Mouse (Mus musculus) MEL (cell line): ENCODE measurements around the gene Ap1m1.

Experiments
- CTCF ChIP-seq, 3 experiments: IDR thresholded peaks in 2 of 3; conservative IDR thresholded peaks in 1 of 3; 2 replicates each; pipeline ENCODE4 v1.5.1; 2011 to 2012; ENCODE audit warnings: low read length in 3 of 3, low read depth in 2 of 3, mild to moderate bottlenecking in 2 of 3, improper control_type of control experiment in 1 of 3, inconsistent platforms in 1 of 3, mixed read lengths in 1 of 3, moderate library complexity in 1 of 3; ENCODE audit not compliant: control insufficient read depth in 1 of 3, insufficient read depth in 1 of 3, poor library complexity in 1 of 3, severe bottlenecking in 1 of 3
- EP300 ChIP-seq, 2 experiments: IDR thresholded peaks; 2 replicates each; pipeline ENCODE4 v1.6.1; 2011; ENCODE audit warnings: improper control_type of control experiment in 2 of 2, low read length in 2 of 2, low read depth in 1 of 2, mild to moderate bottlenecking in 1 of 2
- ETS1 ChIP-seq: IDR thresholded peaks from 2 replicates; pipeline ENCODE4 v1.6.1; 2012; ENCODE audit warnings: low read depth, mild to moderate bottlenecking, inconsistent platforms, low read length, improper control_type of control experiment, moderate library complexity
- GATA1 ChIP-seq: IDR thresholded peaks from 2 replicates; pipeline ENCODE4 v1.6.1; 2011; ENCODE audit warnings: low read depth, low read length, improper control_type of control experiment
- POLR2A ChIP-seq, 2 experiments: IDR thresholded peaks; 2 replicates each; pipeline ENCODE4 v1.6.1; 2011 to 2012; ENCODE audit warnings: low read length in 2 of 2, mild to moderate bottlenecking in 2 of 2, control low read depth in 1 of 2, improper control_type of control experiment in 1 of 2, low read depth in 1 of 2, moderate library complexity in 1 of 2; ENCODE audit not compliant: control insufficient read depth in 1 of 2, insufficient read depth in 1 of 2, poor library complexity in 1 of 2
- USF1 ChIP-seq: IDR thresholded peaks from 2 replicates; pipeline ENCODE4 v1.6.1; 2014; ENCODE audit warnings: low read depth, mild to moderate bottlenecking, inconsistent platforms, low read length, improper control_type of control experiment, moderate library complexity
- ZNF384 ChIP-seq: IDR thresholded peaks from 2 replicates; pipeline ENCODE4 v1.6.1; 2012; ENCODE audit warnings: low read depth, mild to moderate bottlenecking, inconsistent platforms, low read length, improper control_type of control experiment

GRCm38 (mm10) chr8:72215871-72216270, 23.9 kb upstream of the Ap1m1 start:
- TF ChIP-seq POLR2A (IDR thresholded peaks at IDR 0.05; ENCODE audit: control insufficient read depth in 1 of 2, insufficient read depth in 1 of 2, low read depth in 1 of 2, low read length in 2 of 2, poor library complexity in 1 of 2) (no peak), CTCF (IDR thresholded peaks at IDR 0.05 in 2 of 3, conservative IDR thresholded peaks at IDR 0.05 in 1 of 3; ENCODE audit: control insufficient read depth in 1 of 3, insufficient read depth in 1 of 3, low read depth in 2 of 3, low read length in 3 of 3, poor library complexity in 1 of 3, severe bottlenecking in 1 of 3) (no peak), EP300 (IDR thresholded peaks at IDR 0.05; ENCODE audit: low read depth in 1 of 2, low read length in 2 of 2) (peak in 1 of 2 experiments; percentile 59; a peak in 1 of 4 replicates), GATA1 (no peak), ETS1 (peak; percentile 40; the same call in 1 of the 2 replicates), ZNF384 (no peak), USF1 (no peak)
